Mouse (Mus musculus) liver, embryonic 14.5 days (tissue): ENCODE measurements around the gene Enkd1. TPM values are rescaled to one million over a fixed set of nuclear protein-coding genes. Genes with fewer than 3 reads are reported as not detected.

Experiments
- ATAC-seq: fragments of 200-750 bp; cut with Nextera tagmentation; 2 replicates; pipeline ENCODE4 v1.8.0; 2017; ENCODE audit warnings: moderate number of reproducible peaks, mild to moderate bottlenecking, moderate library complexity; ENCODE audit not compliant: insufficient read depth
- DNase-seq, 3 experiments: peaks; one replicate each; pipeline ENCODE4 v3.0.0-alpha.2; 2012 to 2013; ENCODE audit warnings: low read depth in 3 of 3, low spot score in 3 of 3
- H3K27ac ChIP-seq: fragments of 300-500 bp; sonication (generic); 2 replicates; pipeline ENCODE4 v1.5.1; 2014; ENCODE audit warnings: moderate library complexity, mild to moderate bottlenecking, control low read depth, inconsistent platforms
- H3K27me3 ChIP-seq: fragments of 300-500 bp; sonication (generic); 2 replicates; pipeline ENCODE4 v1.6.1; 2014; ENCODE audit warnings: mild to moderate bottlenecking, low read length, moderate library complexity; ENCODE audit not compliant: control insufficient read depth, insufficient read depth
- H3K36me3 ChIP-seq: fragments of 300-500 bp; sonication (generic); replicated peaks from 2 replicates; pipeline ENCODE4 v1.6.1; 2014; ENCODE audit warnings: low read depth; ENCODE audit not compliant: control insufficient read depth, insufficient read depth
- H3K4me1 ChIP-seq, 2 experiments: fragments of 200-500 bp in 1 of 2; fragments of 300-500 bp in 1 of 2; sonication (generic) in 1 of 2; replicated peaks; 2 replicates each; pipeline ENCODE4 v1.6.1; 2012 to 2014; ENCODE audit warnings: antibody characterized with exemption in 1 of 2, inconsistent platforms in 1 of 2, low read length in 1 of 2; ENCODE audit not compliant: control insufficient read depth in 2 of 2, insufficient read depth in 2 of 2
- H3K4me2 ChIP-seq: fragments of 300-500 bp; sonication (generic); 2 replicates; pipeline ENCODE4 v1.6.1; 2014; ENCODE audit warnings: low read depth, mild to moderate bottlenecking, control low read depth, moderate library complexity
- H3K4me3 ChIP-seq, 2 experiments: fragments of 200-500 bp in 1 of 2; fragments of 300-500 bp in 1 of 2; sonication (generic) in 1 of 2; 2 replicates each; pipeline ENCODE4 v1.5.1; 2012 to 2014; ENCODE audit warnings: low read depth in 2 of 2, low read length in 2 of 2, mild to moderate bottlenecking in 2 of 2, control low read depth in 1 of 2, inconsistent platforms in 1 of 2, moderate library complexity in 1 of 2; ENCODE audit not compliant: insufficient read depth in 1 of 2
- H3K9ac ChIP-seq: fragments of 300-500 bp; sonication (generic); replicated peaks from 2 replicates; pipeline ENCODE4 v1.6.1; 2014; ENCODE audit warnings: mild to moderate bottlenecking, control low read depth, moderate library complexity
- H3K9me3 ChIP-seq: fragments of 300-500 bp; sonication (generic); 2 replicates; pipeline ENCODE4 v1.6.1; 2016; ENCODE audit warnings: low read length, mixed read lengths; ENCODE audit not compliant: control insufficient read depth
- CTCF ChIP-seq: IDR thresholded peaks from 2 replicates; pipeline ENCODE4 v1.5.1; 2016; ENCODE audit warnings: antibody characterized with exemption, low read depth, control low read depth
- EP300 ChIP-seq: IDR thresholded peaks from 2 replicates; pipeline ENCODE4 v1.6.1; 2016; ENCODE audit warnings: antibody characterized with exemption, low read depth
- WGBS: fragments of 180-500 bp; shearing (Covaris S2); extraction: QIAGEN DNeasy Blood & Tissue Kit; methylation state at CpG from one replicate; pipeline ENCODE4 v1.1.7; 2014; ENCODE audit not compliant: insufficient replicate concordance; 5-methylcytosine and 5-hydroxymethylcytosine counted together
- polyA plus RNA-seq, 2 experiments: library from polyadenylated mRNA; depleted of rRNA in 1 of 2; stranded (reverse) in 1 of 2; unstranded in 1 of 2; fragments of >200 nt; fragmentation: Nextera tagmentation in 1 of 2; extraction: Ambion mirVana in 1 of 2; gene quantifications; 2 replicates each; pipeline versions ENCODE4 v1.2.1 to v1.2.3; 2012 to 2014

The Enkd1 gene
- 7.0 and 7.8 TPM in 2 replicates for polyA plus RNA-seq (2012; rRNA removed)
- polyA plus RNA-seq (2014; fragmentation: Nextera tagmentation; extraction: Ambion mirVana): 4.8 and 6.5 TPM in 2 replicates

DNA sequence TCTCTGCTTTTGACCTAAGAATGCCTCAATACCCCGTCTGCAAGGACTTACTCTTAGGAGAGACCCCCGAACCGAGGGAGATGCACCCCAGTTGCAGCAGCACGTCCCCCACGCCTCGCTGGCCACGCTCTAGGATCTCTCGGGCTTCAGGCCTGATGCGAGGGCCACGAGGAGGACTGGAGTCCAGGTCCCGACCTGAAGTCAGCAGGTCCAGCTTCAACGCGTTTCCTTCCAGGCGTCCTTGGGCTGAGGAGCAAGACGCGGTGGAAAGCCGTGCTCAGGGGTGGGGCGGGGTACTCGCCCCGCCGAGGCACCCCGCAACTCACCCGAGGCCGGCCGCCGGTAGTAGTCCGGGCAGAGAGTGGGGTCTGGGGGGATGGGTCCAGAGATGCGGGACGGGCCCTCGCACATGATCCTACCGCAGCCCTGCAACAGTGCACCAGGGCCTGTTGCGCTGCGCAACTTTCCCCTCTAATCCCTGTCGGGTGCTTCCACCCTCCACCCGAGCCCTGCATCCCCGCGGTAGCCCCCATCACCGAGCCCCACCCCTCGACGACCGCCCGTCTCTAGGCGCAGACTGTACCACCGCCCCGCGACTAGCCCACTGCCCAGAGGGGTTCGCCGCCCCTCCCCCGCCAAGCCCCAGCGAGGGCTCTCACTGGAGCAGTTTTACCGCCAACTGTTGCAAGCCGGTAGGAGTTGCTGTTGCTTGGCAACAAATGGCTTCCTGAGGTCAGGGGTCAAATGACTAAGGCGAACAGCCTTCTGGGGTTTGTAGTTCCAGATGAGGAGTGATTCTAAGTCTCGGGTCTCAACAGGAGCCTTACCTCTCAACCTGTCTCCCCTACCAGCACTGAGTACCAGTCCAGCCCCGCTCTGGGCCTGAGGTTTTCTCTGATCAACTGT lies at the start of gene Enkd1, which contains the start of gene 4933405L10Rik:
Gene Enkd1, minus strand, starts transcription at position 713 of the 906 bp plus-strand sequence.
Gene 4933405L10Rik, plus strand, starts transcription at position 158 of the 906 bp plus-strand sequence.
- under 1% methylated on average over 55 of the region's 55 CpGs for WGBS
- DNase-seq (peak; percentile 72 to 73 (median 73)), ATAC-seq (peak; percentile 75)
- H3K9me3 ChIP-seq: no peaks in the 10 kb centered on the region
- peak within 1 kb of the TSS; percentile 76 for H3K4me2 ChIP-seq
- TF ChIP-seq CTCF: no peak
- TF ChIP-seq EP300: no peak
- peak within 1 kb of the TSS; percentile 68 to 74 for H3K4me3 ChIP-seq
- H3K36me3 ChIP-seq: no peaks in the 10 kb centered on the region
- peak within 1 kb of the TSS; percentile 50 for H3K9ac ChIP-seq
- no peaks in the 10 kb centered on the region for H3K27me3 ChIP-seq
- peaks cover 0 to 12% of the 10 kb centered on the region in 2 experiments; a peak in 2 of 4 replicates for H3K4me1 ChIP-seq
- no peak within 1 kb of the TSS for H3K27ac ChIP-seq

DNA sequence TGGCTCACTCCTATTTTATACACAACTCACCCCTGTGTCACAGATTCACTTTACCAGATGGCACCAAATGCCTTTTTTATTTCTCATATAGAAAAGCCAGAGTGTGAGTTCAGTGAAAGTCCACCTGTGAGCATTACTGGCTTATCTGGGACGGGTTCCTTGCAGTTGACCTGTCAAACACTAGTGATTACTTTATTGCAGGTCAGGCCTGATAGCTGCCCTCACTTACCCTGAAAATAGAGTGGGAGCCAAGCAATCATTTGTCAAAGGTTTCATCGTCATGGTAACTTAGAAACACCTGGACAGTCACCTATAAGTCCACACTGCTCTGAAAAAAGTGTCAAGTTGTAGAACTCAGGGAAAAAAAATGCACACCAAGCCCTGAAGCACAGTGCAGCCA lies 46.7 kb upstream of the Enkd1 start:
- ATAC-seq (no peak), DNase-seq (no peak)
- no peak for TF ChIP-seq EP300
- no peak for TF ChIP-seq CTCF
- no peak overlapping the region for H3K4me3 ChIP-seq
- H3K4me1 ChIP-seq: peaks cover 12 to 18% of the 10 kb centered on the region in 2 experiments
- H3K9ac ChIP-seq: no peak overlapping the region
- no peaks in the 10 kb centered on the region for H3K27me3 ChIP-seq
- H3K27ac ChIP-seq: no peak overlapping the region
- no peak overlapping the region for H3K4me2 ChIP-seq
- WGBS: 52% methylated on average over 2 of the region's 2 CpGs
- H3K9me3 ChIP-seq: no peaks in the 10 kb centered on the region
- no peaks in the 10 kb centered on the region for H3K36me3 ChIP-seq

GRCm38 (mm10) chr8:105753916-105754315 lies 45.9 kb upstream of the Enkd1 start:
- Histone ChIP-seq H3K36me3 (no peaks in the 10 kb centered on the region), H3K9me3 (no peaks in the 10 kb centered on the region), H3K9ac (no peak overlapping the region), H3K4me1 (peaks cover 7 to 12% of the 10 kb centered on the region in 2 experiments), H3K4me3 (no peak overlapping the region), H3K4me2 (no peak overlapping the region), H3K27ac (no peak overlapping the region), H3K27me3 (no peaks in the 10 kb centered on the region)
- ATAC-seq (no peak), DNase-seq (no peak)
- TF ChIP-seq CTCF: no peak
- TF ChIP-seq EP300: no peak
- 81% methylated on average over 2 of the region's 2 CpGs for WGBS

DNA sequence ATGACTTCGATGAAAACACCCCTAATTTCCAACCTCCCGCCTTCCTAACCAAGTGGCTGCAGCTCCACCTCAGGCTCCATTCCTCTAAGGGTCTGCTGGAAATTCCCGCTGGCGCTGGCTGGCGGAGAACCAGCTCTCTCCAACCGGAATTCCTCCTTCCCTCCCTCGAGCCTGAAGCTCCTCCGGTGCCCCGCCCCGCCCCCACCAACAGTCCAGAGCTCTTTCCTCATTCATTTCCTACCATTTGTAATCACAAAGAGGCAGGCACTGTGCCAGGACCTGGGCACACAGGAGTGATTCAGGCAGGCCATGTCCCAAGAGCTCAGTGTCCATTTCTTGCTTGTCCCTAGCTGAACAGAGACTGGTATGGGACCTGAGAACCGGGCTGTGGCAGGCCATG lies 42.6 kb upstream of the Enkd1 start:
- Histone ChIP-seq H3K36me3 (no peaks in the 10 kb centered on the region), H3K4me2 (no peak overlapping the region), H3K4me1 (peaks cover 0 to 4% of the 10 kb centered on the region in 2 experiments; a peak in 3 of 4 replicates), H3K9me3 (no peaks in the 10 kb centered on the region), H3K4me3 (no peak overlapping the region), H3K27me3 (no peaks in the 10 kb centered on the region), H3K27ac (no peak overlapping the region), H3K9ac (no peak overlapping the region)
- WGBS: 38% methylated on average over 11 of the region's 11 CpGs
- TF ChIP-seq CTCF: no peak
- ATAC-seq (no peak), DNase-seq (no peak)

DNA sequence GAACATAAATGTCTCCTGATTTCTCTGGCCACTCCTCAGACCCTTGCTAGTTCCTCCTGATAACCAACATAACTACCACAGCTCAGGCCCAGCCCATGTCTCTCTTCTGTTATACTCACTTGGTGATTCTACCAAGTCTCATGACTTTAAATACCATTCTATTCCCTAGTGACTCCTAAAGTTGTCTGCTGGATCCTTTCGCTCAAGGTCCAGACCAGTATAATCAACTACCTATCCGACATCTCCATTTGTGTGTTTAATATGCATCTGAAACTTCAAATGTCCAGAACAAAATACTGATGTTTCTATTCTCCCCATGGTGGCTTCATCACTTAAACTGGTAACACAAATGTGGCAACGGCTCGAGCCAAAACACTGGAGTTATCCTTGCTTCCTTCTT lies 35.3 kb upstream of the Enkd1 start:
- Histone ChIP-seq H3K36me3 (no peaks in the 10 kb centered on the region), H3K27me3 (no peaks in the 10 kb centered on the region), H3K4me2 (no peak overlapping the region), H3K4me1 (0 out of 4 replicates have a peak, but pooled peaks cover 0 to 2% of the 10 kb centered on the region in 2 experiments), H3K27ac (no peak overlapping the region), H3K4me3 (no peak overlapping the region), H3K9me3 (no peaks in the 10 kb centered on the region), H3K9ac (no peak overlapping the region)
- no peak for TF ChIP-seq EP300
- TF ChIP-seq CTCF: no peak
- no peak for ATAC-seq
- WGBS: 69% methylated on average over 4 of the region's 4 CpGs
- no peak for DNase-seq
